Mouse (Mus musculus): Measurements from ENCODE around the gene Pfdn6. TPM values are rescaled to one million over a fixed set of nuclear protein-coding genes. Genes with fewer than 3 reads are reported as not detected.
"Not testable (repeated sequence)": the region's sequence is repeated elsewhere in the genome, so short reads cannot be mapped to it uniquely, and the experiment has no call there.

The Pfdn6 gene
- total RNA-seq, 2 experiments from 2014 or later, result 69.9 to 76.1 TPM

- DNase-seq, result peak; percentile 98
Observed at GRCm38 (mm10) chr17:33955555-33956214, 15.5 kb upstream of the Pfdn6 start, which contains the start of the genes Vps52 and Rps18. Gene Vps52 (plus strand): TSS chr17:33955812. Gene Rps18 (minus strand): TSS chr17:33956001.

- no peak for DNase-seq
Observed at GRCm38 (mm10) chr17:33954646-33955554, 14.8 kb upstream of the Pfdn6 start.

- DNase-seq, result no peak
Observed at GRCm38 (mm10) chr17:33953961-33954565, 13.9 kb upstream of the Pfdn6 start.

- no peak for DNase-seq
Observed at GRCm38 (mm10) chr17:33953310-33953709, 13.2 kb upstream of the Pfdn6 start.

- no peak for DNase-seq
Observed at GRCm38 (mm10) chr17:33952879-33953278, 12.7 kb upstream of the Pfdn6 start.

- not testable (repeated sequence) for DNase-seq
Observed at GRCm38 (mm10) chr17:33952015-33952414, 11.9 kb upstream of the Pfdn6 start.

- DNase-seq, result peak; percentile 82 to 83
Observed at GRCm38 (mm10) chr17:33951021-33951946, 11.1 kb upstream of the Pfdn6 start, which contains the start of gene B3galt4. Gene B3galt4 (minus strand): TSS chr17:33951488.

GRCm38 (mm10) chr17:33950131-33950625 is 10.0 kb upstream of the Pfdn6 start:
- no peak for DNase-seq

GRCm38 (mm10) chr17:33948905-33949537 is 8.9 kb upstream of the Pfdn6 start:
- no peak for DNase-seq

GRCm38 (mm10) chr17:33948090-33948904 is 8.2 kb upstream of the Pfdn6 start:
- no peak for DNase-seq

GRCm38 (mm10) chr17:33947430-33948089 is 7.4 kb upstream of the Pfdn6 start:
- DNase-seq, result no peak

- DNase-seq, result no peak
Observed at GRCm38 (mm10) chr17:33943454-33943853, 3.3 kb upstream of the Pfdn6 start.

GRCm38 (mm10) chr17:33941381-33941780 is 1.2 kb upstream of the Pfdn6 start:
- DNase-seq, result no peak

GRCm38 (mm10) chr17:33940981-33941380 is 838 bp upstream of the Pfdn6 start:
- no peak for DNase-seq

GRCm38 (mm10) chr17:33938783-33939182 is 1.4 kb downstream of the Pfdn6 start:
- no peak for DNase-seq

GRCm38 (mm10) chr17:33936993-33937392 is 3.1 kb downstream of the Pfdn6 start:
- no peak for DNase-seq

- DNase-seq, result no peak
Observed at GRCm38 (mm10) chr17:33935422-33936055, 4.6 kb downstream of the Pfdn6 start.

GRCm38 (mm10) chr17:33932970-33933369 is 7.2 kb downstream of the Pfdn6 start:
- no peak for DNase-seq

GRCm38 (mm10) chr17:33932448-33932847 is 7.7 kb downstream of the Pfdn6 start:
- DNase-seq, result no peak

All from heart, adult 18-20 months (tissue).